Mouse (Mus musculus): ENCODE measurements around the gene Rsrc1. TPM values are rescaled to one million over a fixed set of nuclear protein-coding genes. Genes with fewer than 3 reads are reported as not detected.
"Not testable (repeated sequence)": the region's sequence is repeated elsewhere in the genome, so short reads cannot be mapped to it uniquely, and the experiment has no call there.

Gene Rsrc1
- total RNA-seq, 1 experiment from 2014 or later = 50.8 TPM

GRCm38 (mm10) chr3:66982181-66982911 lies 1.2 kb downstream of the Rsrc1 start:
- ATAC-seq (replicated peaks; ENCODE audit: low read depth, poor library complexity, severe bottlenecking) = 0 out of 2 replicates have a peak, but pooled peaks have one; percentile 13

GRCm38 (mm10) chr3:66983481-66983880 lies 2.3 kb downstream of the Rsrc1 start:
- ATAC-seq (replicated peaks; ENCODE audit: low read depth, poor library complexity, severe bottlenecking) = no peak

GRCm38 (mm10) chr3:66985539-66986286 lies 4.5 kb downstream of the Rsrc1 start:
- ATAC-seq (replicated peaks; ENCODE audit: low read depth, poor library complexity, severe bottlenecking) = peak; percentile 80

GRCm38 (mm10) chr3:66986287-66986560 lies 5.0 kb downstream of the Rsrc1 start:
- ATAC-seq (replicated peaks; ENCODE audit: low read depth, poor library complexity, severe bottlenecking) = no peak

GRCm38 (mm10) chr3:66996820-66997219 lies 15.6 kb downstream of the Rsrc1 start:
- ATAC-seq (replicated peaks; ENCODE audit: low read depth, poor library complexity, severe bottlenecking) = no peak

- ATAC-seq (replicated peaks; ENCODE audit: low read depth, poor library complexity, severe bottlenecking) = no peak
These were observed 55.3 kb downstream of the Rsrc1 start for GRCm38 (mm10) chr3:67036387-67037062.

- no peak for ATAC-seq (replicated peaks; ENCODE audit: low read depth, poor library complexity, severe bottlenecking)
These were observed 78.6 kb downstream of the Rsrc1 start for GRCm38 (mm10) chr3:67059755-67060154.

GRCm38 (mm10) chr3:67070575-67071488 lies 89.6 kb downstream of the Rsrc1 start:
- ATAC-seq (replicated peaks; ENCODE audit: low read depth, poor library complexity, severe bottlenecking) = no peak

GRCm38 (mm10) chr3:67073653-67074052 lies 92.5 kb downstream of the Rsrc1 start:
- not testable (repeated sequence) for ATAC-seq (replicated peaks; ENCODE audit: low read depth, poor library complexity, severe bottlenecking)

GRCm38 (mm10) chr3:67075484-67075883 lies 94.3 kb downstream of the Rsrc1 start:
- no peak for ATAC-seq (replicated peaks; ENCODE audit: low read depth, poor library complexity, severe bottlenecking)

GRCm38 (mm10) chr3:67084742-67085141 lies 103.6 kb downstream of the Rsrc1 start:
- no peak for ATAC-seq (replicated peaks; ENCODE audit: low read depth, poor library complexity, severe bottlenecking)

GRCm38 (mm10) chr3:67108428-67108827 lies 127.2 kb downstream of the Rsrc1 start:
- no peak for ATAC-seq (replicated peaks; ENCODE audit: low read depth, poor library complexity, severe bottlenecking)

- no peak for ATAC-seq (replicated peaks; ENCODE audit: low read depth, poor library complexity, severe bottlenecking)
These were observed 135.1 kb downstream of the Rsrc1 start for GRCm38 (mm10) chr3:67116317-67116716.

- no peak for ATAC-seq (replicated peaks; ENCODE audit: low read depth, poor library complexity, severe bottlenecking)
These were observed 151.3 kb downstream of the Rsrc1 start for GRCm38 (mm10) chr3:67132521-67132920.

- ATAC-seq (replicated peaks; ENCODE audit: low read depth, poor library complexity, severe bottlenecking) = no peak
These were observed 154.7 kb downstream of the Rsrc1 start for GRCm38 (mm10) chr3:67135749-67136375.

- ATAC-seq (replicated peaks; ENCODE audit: low read depth, poor library complexity, severe bottlenecking) = no peak
These were observed 163.8 kb downstream of the Rsrc1 start for GRCm38 (mm10) chr3:67144952-67145351.

GRCm38 (mm10) chr3:67146280-67146679 lies 165.1 kb downstream of the Rsrc1 start:
- ATAC-seq (replicated peaks; ENCODE audit: low read depth, poor library complexity, severe bottlenecking) = no peak

- ATAC-seq (replicated peaks; ENCODE audit: low read depth, poor library complexity, severe bottlenecking) = no peak
These were observed 166.1 kb downstream of the Rsrc1 start for GRCm38 (mm10) chr3:67147246-67147645.

GRCm38 (mm10) chr3:67197179-67197578 lies 216.0 kb downstream of the Rsrc1 start:
- ATAC-seq (replicated peaks; ENCODE audit: low read depth, poor library complexity, severe bottlenecking) = no peak

GRCm38 (mm10) chr3:67213047-67213457 lies 231.9 kb downstream of the Rsrc1 start:
- no peak for ATAC-seq (replicated peaks; ENCODE audit: low read depth, poor library complexity, severe bottlenecking)

Data from common myeloid progenitor, adult 5-6 weeks (primary cell).